Mouse (Mus musculus): ENCODE data around the gene Gata2. TPM values are rescaled to one million over a fixed set of nuclear protein-coding genes. Genes with fewer than 3 reads are reported as not detected.

Gene Gata2
- polyA plus RNA-seq (2014; fragmentation: Illumina TruSeq; extraction: RNeasy Lipid Tissue Mini Kit (QIAGEN cat#74804); ENCODE audit: low read depth, low replicate concordance), result 13.5 TPM

GRCm38 (mm10) chr6:88193433-88194052 is at the start of gene Gata2:
Gata2 (plus strand) TSS chr6:88193891.

GRCm38 (mm10) chr6:88221968-88222367 is 28.3 kb downstream of the Gata2 start, which contains the start of gene Dnajb8:
Dnajb8 (plus strand) TSS chr6:88222268.

Other genes with a start within 250 kb of the Gata2 start
- 1.3 TPM for gene H1fx, start 212.3 kb upstream of the Gata2 start, polyA plus RNA-seq (2014; fragmentation: Illumina TruSeq; extraction: RNeasy Lipid Tissue Mini Kit (QIAGEN cat#74804); ENCODE audit: low read depth, low replicate concordance)
- 277 TPM for gene Rab7, start 148.6 kb upstream of the Gata2 start, polyA plus RNA-seq (2014; fragmentation: Illumina TruSeq; extraction: RNeasy Lipid Tissue Mini Kit (QIAGEN cat#74804); ENCODE audit: low read depth, low replicate concordance)
- 71.6 TPM for gene Rpn1, start 109.4 kb upstream of the Gata2 start, polyA plus RNA-seq (2014; fragmentation: Illumina TruSeq; extraction: RNeasy Lipid Tissue Mini Kit (QIAGEN cat#74804); ENCODE audit: low read depth, low replicate concordance)
- gene Dnajb8, start 28.4 kb downstream of the Gata2 start, polyA plus RNA-seq (2014; fragmentation: Illumina TruSeq; extraction: RNeasy Lipid Tissue Mini Kit (QIAGEN cat#74804); ENCODE audit: low read depth, low replicate concordance), result not detected

Measured in heart, adult 10 weeks (tissue).